Mouse (Mus musculus) adrenal gland, adult 2 months (tissue): ENCODE measurements around the gene Slc23a4. TPM values are rescaled to one million over a fixed set of nuclear protein-coding genes. Genes with fewer than 3 reads are reported as not detected.

Experiments
- DNase-seq: peaks from one replicate; pipeline ENCODE4 v3.0.0; 2021
- long read RNA-seq: library from polyadenylated mRNA; stranded (forward); transcript quantifications from one replicate; pipeline ENCODE4 v2.0.0, GENCODE M21; 2021
- polyA plus RNA-seq: library from polyadenylated mRNA; depleted of rRNA; stranded (reverse); fragments of >200 nt; gene quantifications from 2 replicates; pipeline ENCODE4 v1.2.3, GENCODE M21; 2012; rRNA removed
- total RNA-seq, 2 experiments: library from RNA; stranded (reverse); gene quantifications; 2 replicates each; pipeline ENCODE4 v1.2.3; 2021

The Slc23a4 gene
- total RNA-seq (under 1 TPM; 0.23 to 0.41 TPM), polyA plus RNA-seq (0.92 and 0.95 TPM in 2 replicates)
- long read RNA-seq = 0 reads

GRCm38 (mm10) chr6:34988081-34988761 lies at the start of gene Slc23a4:
Gene Slc23a4, minus strand, starts transcription at chr6:34988404.
- no peak for DNase-seq

GRCm38 (mm10) chr6:35033341-35033740 lies 45.1 kb upstream of the Slc23a4 start:
- no peak for DNase-seq

- DNase-seq = no peak
Observed at GRCm38 (mm10) chr6:35032704-35033103, 44.5 kb upstream of the Slc23a4 start.

- DNase-seq = no peak
Observed at GRCm38 (mm10) chr6:35030811-35031210, 42.6 kb upstream of the Slc23a4 start.

DNA sequence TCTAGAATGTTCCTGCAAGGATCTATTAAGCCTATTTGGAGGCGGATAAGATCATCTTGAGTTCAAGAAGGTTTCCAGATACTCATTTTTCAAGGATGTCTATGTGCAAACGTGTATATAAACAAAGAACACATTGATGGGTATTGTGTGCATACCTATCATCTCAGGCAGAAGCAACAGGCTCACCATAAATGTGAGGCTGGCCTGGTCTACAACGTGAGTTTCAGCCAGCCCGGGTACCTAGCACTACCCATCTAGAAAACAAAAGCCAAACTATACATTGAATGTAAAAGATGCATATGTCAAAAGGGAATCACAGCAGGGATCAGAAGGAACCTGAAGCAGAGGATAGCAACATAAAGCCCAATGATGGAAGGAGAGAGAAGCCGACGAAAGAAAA lies 42.0 kb upstream of the Slc23a4 start:
- DNase-seq = no peak

GRCm38 (mm10) chr6:35028023-35028422 lies 39.8 kb upstream of the Slc23a4 start:
- no peak for DNase-seq

GRCm38 (mm10) chr6:35027257-35027656 lies 39.1 kb upstream of the Slc23a4 start:
- DNase-seq = no peak

GRCm38 (mm10) chr6:35016624-35017023 lies 28.4 kb upstream of the Slc23a4 start:
- DNase-seq = no peak

DNA sequence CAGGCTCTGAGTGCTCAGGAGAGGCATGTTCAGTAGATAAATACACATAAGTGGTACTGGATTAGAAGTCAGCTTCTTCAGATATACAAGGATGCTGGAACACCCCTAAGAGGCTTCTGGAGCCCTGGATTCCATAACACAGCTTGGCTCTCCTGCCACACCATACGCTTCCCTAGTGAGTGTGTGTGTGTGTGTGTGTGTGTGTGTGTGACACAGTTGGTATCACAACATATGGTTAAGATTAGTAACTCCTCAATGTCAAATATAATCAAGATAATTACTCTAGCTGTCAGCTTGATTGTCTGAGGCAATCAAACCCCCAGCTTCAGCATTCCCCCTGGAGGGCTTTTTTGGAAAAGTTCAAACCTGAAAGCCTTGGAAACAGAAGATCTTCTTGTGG lies 23.7 kb upstream of the Slc23a4 start:
- no peak for DNase-seq

DNA sequence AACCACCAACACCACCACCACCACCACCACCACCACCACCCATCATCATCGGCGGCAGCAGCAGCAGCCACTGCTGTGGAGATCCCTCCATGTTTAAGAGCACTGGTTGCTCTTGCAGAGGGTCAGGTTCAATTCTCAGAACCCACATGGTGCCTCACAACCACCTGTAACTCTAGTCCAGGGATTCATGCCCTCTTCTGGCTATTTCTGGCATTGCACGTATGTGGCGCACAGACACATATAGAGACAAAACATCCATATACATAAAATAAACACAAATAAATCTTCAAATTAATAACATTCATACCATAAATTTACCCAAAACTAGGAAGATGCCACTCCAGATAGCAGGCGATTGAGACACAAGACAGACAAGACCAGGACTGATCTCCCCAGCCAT lies 22.5 kb upstream of the Slc23a4 start:
- no peak for DNase-seq

DNA sequence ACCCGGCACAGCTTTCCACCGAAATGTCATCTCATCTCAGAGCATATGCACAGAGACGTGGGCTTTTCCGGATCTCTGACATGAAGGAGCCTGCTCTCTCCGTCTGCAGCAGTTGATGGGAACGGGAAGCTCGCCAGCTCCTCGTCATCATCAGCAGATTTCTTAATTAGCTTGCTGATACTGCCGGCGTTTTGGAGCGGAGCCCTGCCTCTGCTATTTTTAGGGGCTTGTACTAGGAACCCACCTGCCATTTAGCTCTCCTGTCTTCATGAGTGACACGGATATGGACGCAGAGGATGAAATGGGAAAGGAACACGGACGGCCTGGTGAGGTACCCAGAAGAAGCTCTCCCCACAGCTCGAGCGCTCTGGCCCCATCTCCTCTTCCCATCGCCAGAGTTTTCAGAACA lies 14.1 kb upstream of the Slc23a4 start:
- no peak for DNase-seq

DNA sequence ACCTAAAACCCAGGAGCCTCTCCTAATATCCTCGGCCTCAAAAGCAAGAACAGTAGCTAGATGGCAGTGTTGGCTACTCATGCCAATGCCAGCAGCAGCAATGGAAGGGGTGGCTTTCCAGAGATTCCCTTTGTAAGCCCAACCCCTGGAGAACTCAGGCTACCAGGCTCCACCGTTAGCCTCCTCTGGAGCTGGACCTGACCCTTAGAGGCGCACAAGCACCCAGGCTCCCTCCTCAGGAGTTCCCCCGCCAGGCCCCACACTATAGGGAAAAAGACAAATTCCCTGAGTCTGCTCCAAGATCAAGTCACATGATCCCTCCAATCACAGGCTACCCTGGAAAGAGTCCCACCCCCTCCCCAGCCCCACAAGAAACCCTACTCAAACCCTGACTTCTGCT lies 10.9 kb upstream of the Slc23a4 start:
- DNase-seq = peak; percentile 24

DNA sequence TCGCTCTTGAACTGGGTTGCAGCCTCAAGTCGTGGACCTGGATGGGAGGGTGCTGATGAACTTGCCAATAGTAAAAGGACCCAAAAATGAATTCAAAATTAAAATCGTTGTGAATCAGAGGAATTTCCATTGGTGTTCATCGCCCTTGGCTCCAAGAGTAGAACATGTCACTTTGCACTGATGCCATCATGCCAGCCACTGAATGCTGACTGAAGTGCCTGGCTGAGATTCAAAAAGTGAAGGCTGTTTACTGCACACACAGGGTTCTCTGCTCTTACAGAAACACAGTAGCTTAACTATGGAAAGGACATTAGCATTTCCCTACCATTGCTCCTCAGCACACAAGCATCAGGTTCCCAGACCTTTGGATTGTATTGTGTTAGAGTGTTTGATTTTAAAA lies 8.3 kb upstream of the Slc23a4 start:
- DNase-seq = no peak

DNA sequence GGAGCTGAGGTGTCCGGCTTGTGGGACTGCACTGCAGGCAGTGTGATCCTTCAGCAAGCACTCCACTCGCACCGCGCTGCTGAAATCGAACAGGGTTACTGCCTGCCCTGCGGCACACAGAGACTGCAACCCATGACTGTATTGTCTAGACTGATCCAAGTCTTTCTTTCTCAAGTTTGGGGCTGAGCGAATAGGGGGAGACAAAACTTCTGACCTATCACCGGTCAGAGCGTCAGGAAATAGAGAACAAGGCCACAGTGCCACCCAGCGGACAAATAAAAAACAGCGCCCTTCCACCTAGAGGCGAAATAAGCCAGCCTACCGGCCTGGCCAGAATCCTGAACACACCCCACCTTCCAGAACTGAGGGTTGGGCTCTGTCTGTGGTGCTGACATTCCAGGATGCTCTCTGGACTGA lies 7.1 kb upstream of the Slc23a4 start:
- peak; percentile 81 for DNase-seq

DNA sequence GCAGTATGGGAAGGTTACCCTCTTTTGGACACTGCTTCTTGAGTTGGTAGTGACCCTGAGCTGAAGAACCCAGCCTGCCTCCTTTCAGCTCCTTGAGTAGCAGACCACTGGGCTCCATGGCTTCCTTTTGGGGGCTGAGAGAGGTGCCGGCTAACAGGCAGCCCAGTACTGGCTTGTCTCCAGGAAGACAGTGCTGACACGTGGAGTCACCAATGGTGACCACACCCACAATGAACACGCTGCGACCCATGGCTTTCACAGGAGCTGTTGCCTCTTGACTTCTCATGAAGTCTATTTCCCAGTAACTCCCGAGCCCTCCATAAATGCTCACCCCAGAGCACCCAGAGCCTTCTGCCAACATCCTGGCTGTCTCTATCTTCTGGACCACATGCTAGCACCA lies 6.5 kb upstream of the Slc23a4 start:
- peak; percentile 21 for DNase-seq

DNA sequence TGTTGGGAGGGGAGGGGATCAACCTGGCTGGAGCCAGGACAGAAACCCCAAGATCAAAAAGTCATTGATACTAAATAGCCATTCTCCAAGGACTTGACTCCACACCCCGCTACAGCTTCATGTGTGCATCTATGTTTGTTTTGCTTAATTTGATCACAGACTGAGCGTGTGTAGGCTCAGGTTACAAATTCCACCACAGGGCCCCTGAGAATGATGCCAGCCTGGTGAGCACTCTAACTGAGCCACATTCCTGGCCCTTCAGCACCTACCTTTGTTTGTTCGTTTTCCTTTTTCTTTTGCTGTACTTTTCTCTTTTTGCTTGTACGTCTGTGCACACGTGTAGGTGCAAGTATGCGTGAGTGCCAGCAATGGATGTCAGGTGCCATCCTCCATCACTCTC lies 1.1 kb upstream of the Slc23a4 start:
- DNase-seq = no peak

GRCm38 (mm10) chr6:34987085-34987645 lies 1.0 kb downstream of the Slc23a4 start:
- no peak for DNase-seq

DNA sequence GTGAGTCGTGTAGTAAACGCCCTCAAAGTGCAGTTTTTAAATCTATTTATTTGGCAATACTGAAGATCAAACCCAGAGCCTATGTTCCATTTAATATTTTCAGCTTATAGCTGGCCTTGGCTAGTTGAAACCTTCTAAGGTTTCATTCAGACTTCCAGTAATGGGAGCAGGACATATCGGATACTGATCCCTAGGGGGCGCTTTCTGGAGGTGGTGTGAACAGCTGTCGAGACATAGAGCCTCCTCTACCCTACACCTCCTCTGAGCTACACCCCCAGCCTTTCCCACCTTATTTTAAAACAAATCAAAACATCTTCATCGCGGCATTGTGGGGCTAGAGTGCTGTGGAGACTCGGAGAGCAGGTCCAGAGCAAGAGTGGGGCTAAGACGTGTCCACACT lies 7.5 kb downstream of the Slc23a4 start:
- DNase-seq = no peak

DNA sequence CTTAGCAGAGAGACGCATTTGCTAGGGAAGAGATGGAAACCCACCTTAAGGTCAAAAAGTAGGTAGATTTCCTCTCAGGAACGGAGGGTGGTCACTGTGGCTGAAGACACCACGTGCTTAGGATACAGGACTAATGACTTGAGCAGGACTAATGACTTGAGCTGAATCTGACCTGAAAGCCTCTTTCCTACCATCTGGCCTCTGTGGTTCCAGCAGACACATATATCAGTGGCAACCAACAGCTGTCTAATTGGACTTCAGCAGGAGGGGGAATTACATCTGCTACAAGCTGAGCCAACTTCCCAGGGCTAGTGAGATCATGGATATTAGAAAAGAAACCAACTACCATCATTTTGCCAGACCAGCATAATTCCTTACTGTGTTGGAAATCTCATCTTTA lies 8.9 kb downstream of the Slc23a4 start:
- no peak for DNase-seq

- no peak for DNase-seq
Observed at GRCm38 (mm10) chr6:34971181-34971580, 17.0 kb downstream of the Slc23a4 start.

DNA sequence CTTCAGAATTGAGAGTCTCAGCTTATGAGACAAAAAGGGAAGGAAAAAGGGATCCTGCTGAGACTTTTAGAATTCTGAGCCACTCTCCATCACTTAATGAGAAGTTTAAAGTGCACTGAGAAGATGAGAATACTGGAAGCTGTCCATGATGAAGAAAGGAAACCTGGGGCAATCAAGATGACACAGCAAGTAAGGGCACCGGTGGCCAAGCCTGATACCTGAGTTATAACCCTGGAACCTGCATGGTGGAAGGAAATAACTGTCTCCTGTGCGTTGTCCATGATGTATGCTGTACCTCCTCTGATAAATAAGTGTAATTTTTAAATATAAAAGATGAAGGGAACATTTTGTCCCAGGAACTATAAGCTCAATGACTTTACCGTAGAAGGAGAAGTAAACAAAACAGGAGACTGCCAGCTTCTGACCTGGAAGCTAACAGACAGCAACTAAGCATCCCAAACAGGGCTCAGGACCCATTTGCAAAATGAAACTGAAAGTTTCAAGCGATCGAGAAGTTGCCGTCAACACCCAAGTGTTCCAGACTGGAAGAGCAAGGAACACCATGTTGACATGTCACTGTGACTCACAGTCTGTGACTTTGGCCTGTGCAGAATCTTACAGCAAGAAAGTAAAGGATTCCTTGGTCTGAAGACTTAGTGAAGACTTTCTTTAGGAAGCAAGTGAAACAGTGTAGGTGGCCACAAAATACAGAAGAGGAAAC lies 22.2 kb downstream of the Slc23a4 start:
- no peak for DNase-seq

DNA sequence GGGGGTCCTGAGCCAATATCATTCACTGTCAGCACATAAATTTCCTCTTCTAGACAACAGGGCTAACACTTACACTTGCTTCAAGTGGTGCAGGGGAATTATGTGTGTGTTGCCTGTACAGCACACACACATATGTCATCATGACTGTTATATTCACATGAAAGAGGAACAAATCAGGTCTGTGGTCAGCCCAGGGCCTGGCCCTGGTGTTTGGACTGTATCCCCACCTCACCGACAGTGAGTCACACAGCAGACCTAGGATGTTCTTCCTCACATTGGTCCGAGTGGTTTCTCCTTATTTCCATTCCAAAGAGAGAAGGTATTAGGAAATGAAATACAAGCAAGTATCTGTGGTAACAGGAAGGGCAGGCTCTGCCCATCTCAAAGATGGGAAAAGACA lies 23.7 kb downstream of the Slc23a4 start:
- no peak for DNase-seq

DNA sequence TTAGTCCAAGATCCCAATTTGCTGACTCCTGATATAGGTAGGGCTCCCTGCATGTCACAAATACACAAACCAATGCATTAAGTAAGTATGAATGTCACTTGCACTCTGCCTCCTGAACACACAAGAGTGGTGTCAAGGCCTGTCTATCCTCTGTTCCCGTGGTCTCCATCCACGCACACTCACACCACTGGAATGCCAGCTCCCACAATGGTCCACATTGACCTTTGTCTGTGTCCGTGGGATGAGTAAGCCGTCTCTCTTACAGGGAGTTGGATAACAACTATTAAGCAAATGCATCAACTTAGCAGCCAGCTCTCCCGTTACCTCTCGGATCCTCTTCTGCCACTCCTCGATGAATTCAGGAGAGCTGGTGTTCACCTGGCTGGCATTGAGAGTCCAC lies 29.1 kb downstream of the Slc23a4 start:
- DNase-seq = peak; percentile 26

GRCm38 (mm10) chr6:34955862-34956241 lies 32.4 kb downstream of the Slc23a4 start:
- DNase-seq = no peak
